Mouse (Mus musculus) lung, postnatal 0 days (tissue): ENCODE measurements around the gene Lama4.

Experiments
- CTCF ChIP-seq: IDR thresholded peaks from 2 replicates; pipeline ENCODE4 v1.5.1; 2016; ENCODE audit warnings: antibody characterized with exemption, mild to moderate bottlenecking
- EP300 ChIP-seq: IDR thresholded peaks from 2 replicates; pipeline ENCODE4 v1.6.1; 2016; ENCODE audit warnings: antibody characterized with exemption, mild to moderate bottlenecking, control low read depth

DNA sequence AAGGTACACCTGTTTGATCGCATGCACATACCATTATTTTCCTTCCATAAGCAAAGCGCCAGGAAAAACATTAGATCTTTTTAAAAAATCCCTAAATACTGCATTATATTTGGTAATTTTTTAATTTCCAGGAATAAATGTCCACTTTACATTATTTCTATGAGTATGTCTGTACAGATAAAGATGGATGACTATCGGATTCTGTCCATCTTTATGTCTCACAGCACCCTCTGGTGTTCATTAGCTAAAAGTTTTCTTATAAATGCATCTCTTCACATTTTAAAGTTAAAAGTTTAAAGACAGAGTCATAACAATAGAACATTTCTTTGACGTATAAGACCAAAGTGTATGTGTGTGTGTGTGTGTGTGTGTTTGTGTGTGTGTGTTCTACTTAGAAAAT is 74.2 kb downstream of the Lama4 start:
- TF ChIP-seq CTCF = peak; percentile 61
- TF ChIP-seq EP300 = no peak
